Mouse (Mus musculus) urinary bladder, postnatal 14 days (tissue): ENCODE measurements around the gene Acap3.

Experiments used
- DNase-seq: peaks from one replicate; pipeline ENCODE4 v3.0.0; 2021; ENCODE audit warnings: low spot score

Gene Acap3

GRCm38 (mm10) chr4:155891551-155892001, at the start of gene Acap3, which contains the start of gene Pusl1:
Gene Acap3, plus strand, starts transcription at chr4:155891822.
Gene Pusl1, minus strand, starts transcription at chr4:155891781.
- peak; percentile 97 for DNase-seq

GRCm38 (mm10) chr4:155843231-155843630, 48.4 kb upstream of the Acap3 start:
- no peak for DNase-seq

GRCm38 (mm10) chr4:155846871-155847578, 44.6 kb upstream of the Acap3 start, which contains the start of gene Dvl1:
Gene Dvl1, plus strand, starts transcription at chr4:155847402.
- peak; percentile 93 for DNase-seq

- DNase-seq, result peak; percentile 57
Measured at GRCm38 (mm10) chr4:155847591-155848352, 43.9 kb upstream of the Acap3 start.

GRCm38 (mm10) chr4:155848434-155849095, 43.1 kb upstream of the Acap3 start:
- no peak for DNase-seq

- DNase-seq, result no peak
Measured at GRCm38 (mm10) chr4:155849391-155849790, 42.2 kb upstream of the Acap3 start.

GRCm38 (mm10) chr4:155849792-155850451, 41.7 kb upstream of the Acap3 start:
- DNase-seq, result no peak

GRCm38 (mm10) chr4:155851368-155851767, 40.3 kb upstream of the Acap3 start:
- no peak for DNase-seq

- DNase-seq, result no peak
Measured at GRCm38 (mm10) chr4:155851951-155852411, 39.6 kb upstream of the Acap3 start.

GRCm38 (mm10) chr4:155853421-155853820, 38.2 kb upstream of the Acap3 start:
- DNase-seq, result no peak

- DNase-seq, result no peak
Measured at GRCm38 (mm10) chr4:155854991-155855390, 36.6 kb upstream of the Acap3 start.

- no peak for DNase-seq
Measured at GRCm38 (mm10) chr4:155856071-155856470, 35.6 kb upstream of the Acap3 start.

- no peak for DNase-seq
Measured at GRCm38 (mm10) chr4:155856881-155857280, 34.7 kb upstream of the Acap3 start.

GRCm38 (mm10) chr4:155859318-155859717, 32.3 kb upstream of the Acap3 start:
- DNase-seq, result no peak

- DNase-seq, result no peak
Measured at GRCm38 (mm10) chr4:155861787-155862186, 29.8 kb upstream of the Acap3 start.

- no peak for DNase-seq
Measured at GRCm38 (mm10) chr4:155863001-155863400, 28.6 kb upstream of the Acap3 start, which contains the start of gene Tas1r3. Gene Tas1r3, minus strand, starts transcription at chr4:155863362.

GRCm38 (mm10) chr4:155868614-155869298, 22.9 kb upstream of the Acap3 start:
- DNase-seq, result peak; percentile 62

GRCm38 (mm10) chr4:155869317-155870033, 22.1 kb upstream of the Acap3 start, which contains the start of the genes Cptp and Ints11:
Gene Cptp, minus strand, starts transcription at chr4:155869440.
Gene Ints11, plus strand, starts transcription at chr4:155869546.
- DNase-seq, result peak; percentile 96

- no peak for DNase-seq
Measured at GRCm38 (mm10) chr4:155871404-155871803, 20.2 kb upstream of the Acap3 start.

GRCm38 (mm10) chr4:155883587-155883986, 8.0 kb upstream of the Acap3 start:
- DNase-seq, result no peak
